Mouse (Mus musculus) spleen, adult 2 months (tissue): ENCODE measurements around the gene Syt8.

Source experiments
- CTCF ChIP-seq: fragments of 200-500 bp; IDR thresholded peaks from 2 replicates; pipeline ENCODE4 v1.5.1; 2011; ENCODE audit warnings: mild to moderate bottlenecking, inconsistent platforms; ENCODE audit not compliant: insufficient read depth, insufficient read length, insufficient replicate concordance; ENCODE audit errors: extremely low read depth
- POLR2A ChIP-seq: fragments of 200-500 bp; IDR thresholded peaks from 2 replicates; pipeline ENCODE4 v1.6.1; 2011; ENCODE audit warnings: low read depth, low read length, inconsistent platforms

GRCm38 (mm10) chr7:142481568-142482255 is 47.1 kb downstream of the Syt8 start:
- TF ChIP-seq CTCF (no peak), POLR2A (no peak)
